ENCODE assay signal across 12 mouse cellular contexts in genomic region chr5:74266476-74266819, GRCm38 (mm10).
DNase-seq lines count a peak whose midpoint lies in the region; ATAC-seq lines count a peak whose summit lies in the region.
"Had no signal": no experiment of that assay in that cellular context is flagged by ENCODE, and none has a peak within 500 bp of the region (broad histone marks: within the 10 kb centered on the region; RNA-seq: fewer than 3 reads in every experiment).

No protein-coding gene starts in this region.

- peaks cover 49% of the 10 kb centered on the region for H3K4me1 ChIP-seq in heart, embryonic 15.5 days (replicated peaks)
- H3K4me1 ChIP-seq in midbrain, embryonic 10.5 days, result peaks cover 25% of the 10 kb centered on the region
- H3K4me1 ChIP-seq in midbrain, embryonic 11.5 days (ENCODE audit: control insufficient read depth, insufficient read depth, low read length), result peaks cover 9% of the 10 kb centered on the region
- peaks cover 18% of the 10 kb centered on the region for H3K4me1 ChIP-seq in stomach, embryonic 16.5 days (ENCODE audit: control insufficient read depth, insufficient read depth, low read length)

- 49% methylated on average over 5 of the region's 5 CpGs for WGBS in heart, embryonic 15.5 days
- WGBS in midbrain, embryonic 10.5 days, result 80% methylated on average over 5 of the region's 5 CpGs
- WGBS in midbrain, embryonic 11.5 days, result 72% methylated on average over 5 of the region's 5 CpGs
- WGBS in stomach, embryonic 16.5 days, result 34% methylated on average over 5 of the region's 5 CpGs

- ATAC-seq in heart, embryonic 15.5 days (replicated peaks; ENCODE audit: insufficient number of reproducible peaks, insufficient read depth, low FRiP score, low read depth), result no peak
- ATAC-seq in midbrain, embryonic 11.5 days (ENCODE audit: low FRiP score), result no peak
- ATAC-seq in stomach, embryonic 16.5 days (ENCODE audit: insufficient read depth, low FRiP score), result no peak
- ATAC-seq in inflammation-experienced regulatory T-cells, adult 6 months, result no peak
- ATAC-seq: intestine, embryonic 15.5 days; liver, postnatal 0 days; midbrain, embryonic 13.5 days had no signal

- no peak overlapping the region for H3K4me2 ChIP-seq in heart, embryonic 15.5 days
- H3K4me2 ChIP-seq in midbrain, embryonic 11.5 days, result no peak overlapping the region
- H3K4me2 ChIP-seq in stomach, embryonic 16.5 days (ENCODE audit: low read depth, low read length), result no peak overlapping the region
- H3K4me2 ChIP-seq: intestine, embryonic 15.5 days; midbrain, embryonic 13.5 days had no signal

- H3K27me3 ChIP-seq in heart, embryonic 15.5 days, result no peaks in the 10 kb centered on the region
- H3K27me3 ChIP-seq in midbrain, embryonic 10.5 days (ENCODE audit: low read depth, poor library complexity, severe bottlenecking), result no peaks in the 10 kb centered on the region
- H3K27me3 ChIP-seq in midbrain, embryonic 11.5 days (ENCODE audit: control insufficient read depth, insufficient read depth, low read length), result no peaks in the 10 kb centered on the region
- no peaks in the 10 kb centered on the region for H3K27me3 ChIP-seq in stomach, embryonic 16.5 days (ENCODE audit: control insufficient read depth, insufficient read depth, low read length)
- H3K27me3 ChIP-seq: intestine, embryonic 15.5 days; midbrain, embryonic 13.5 days had no signal

- DNase-seq in heart, adult 8-10 months (ENCODE audit: low spot score), result no peak
- no peak for DNase-seq in midbrain, embryonic 10.5 days (ENCODE audit: low spot score)
- no peak for DNase-seq in midbrain, embryonic 11.5 days (ENCODE audit: low spot score, missing footprints)
- peak; percentile 65 to 76 for DNase-seq in cerebellum, postnatal 25 days
- no peak for DNase-seq in left cerebral cortex, adult 8-10 months (ENCODE audit: low spot score in 2 of 2)
- DNase-seq: heart, postnatal 14 days; liver, postnatal 0 days had no signal

- no peak overlapping the region for H3K4me3 ChIP-seq in heart, embryonic 15.5 days
- H3K4me3 ChIP-seq in midbrain, embryonic 10.5 days, result no peak overlapping the region
- H3K4me3 ChIP-seq in midbrain, embryonic 11.5 days (ENCODE audit: low read depth, low read length), result no peak overlapping the region
- H3K4me3 ChIP-seq in stomach, embryonic 16.5 days (replicated peaks; ENCODE audit: low read length), result no peak overlapping the region
- H3K4me3 ChIP-seq: intestine, embryonic 15.5 days; midbrain, embryonic 13.5 days had no signal

- H3K36me3 ChIP-seq in heart, embryonic 15.5 days, result no peaks in the 10 kb centered on the region
- no peaks in the 10 kb centered on the region for H3K36me3 ChIP-seq in midbrain, embryonic 10.5 days
- no peaks in the 10 kb centered on the region for H3K36me3 ChIP-seq in midbrain, embryonic 11.5 days (ENCODE audit: control insufficient read depth, insufficient read depth, low read length)
- no peaks in the 10 kb centered on the region for H3K36me3 ChIP-seq in stomach, embryonic 16.5 days (ENCODE audit: control insufficient read depth, insufficient read depth, low read length)
- H3K36me3 ChIP-seq: intestine, embryonic 15.5 days; midbrain, embryonic 13.5 days had no signal

- H3K27ac ChIP-seq in heart, embryonic 15.5 days, result peak overlapping the region; percentile 46
- peak overlapping the region; percentile 69; the same call in 1 of the 2 replicates for H3K27ac ChIP-seq in midbrain, embryonic 10.5 days (replicated peaks)
- no peak overlapping the region for H3K27ac ChIP-seq in midbrain, embryonic 11.5 days (ENCODE audit: low read depth, low read length)
- H3K27ac ChIP-seq in stomach, embryonic 16.5 days (ENCODE audit: low read length), result peak overlapping the region; percentile 38; the same call in 1 of the 2 replicates
- H3K27ac ChIP-seq: midbrain, embryonic 13.5 days had no signal

- no peaks in the 10 kb centered on the region for H3K9me3 ChIP-seq in heart, embryonic 15.5 days (replicated peaks)
- H3K9me3 ChIP-seq in midbrain, embryonic 10.5 days (replicated peaks), result no peaks in the 10 kb centered on the region
- no peaks in the 10 kb centered on the region for H3K9me3 ChIP-seq in midbrain, embryonic 11.5 days (ENCODE audit: control insufficient read depth, low read length)
- H3K9me3 ChIP-seq in stomach, embryonic 16.5 days (replicated peaks; ENCODE audit: control insufficient read depth, low read length), result no peaks in the 10 kb centered on the region
- H3K9me3 ChIP-seq: intestine, embryonic 15.5 days; midbrain, embryonic 13.5 days had no signal

- no peak overlapping the region for H3K9ac ChIP-seq in heart, embryonic 15.5 days
- H3K9ac ChIP-seq in midbrain, embryonic 11.5 days (ENCODE audit: low read length), result no peak overlapping the region
- H3K9ac ChIP-seq in stomach, embryonic 16.5 days (ENCODE audit: low read length), result no peak overlapping the region
- H3K9ac ChIP-seq: intestine, embryonic 15.5 days; liver, postnatal 0 days; midbrain, embryonic 13.5 days had no signal

Comparison
In these comparisons a context has a peak if more than half of its experiments do, and no peak if none do; other contexts are left out.
1. DNase-seq: peak in cerebellum, postnatal 25 days (2 of 2); none in heart, adult 8-10 months (single experiment), midbrain, embryonic 10.5 days (single experiment), midbrain, embryonic 11.5 days (single experiment) and left cerebral cortex, adult 8-10 months (0 of 2).